Mouse (Mus musculus): Measurements from ENCODE around the gene Sp140. TPM values are rescaled to one million over a fixed set of nuclear protein-coding genes. Genes with fewer than 3 reads are reported as not detected.
A peak's percentile ranks its signal among the peaks of the same experiment; 100 is the strongest.
"Not testable (repeated sequence)": the region's sequence is repeated elsewhere in the genome, so short reads cannot be mapped to it uniquely, and the experiment has no call there.

Sp140 gene
- total RNA-seq (2017) = 151 and 168 TPM in 2 replicates

- not testable (repeated sequence) for ATAC-seq (ENCODE audit: extremely low read depth, insufficient number of reproducible peaks, low FRiP score, poor library complexity, severe bottlenecking)
Observed at GRCm38 (mm10) chr1:85600078-85600477, at the start of gene Sp140. TSS of gene Sp140 (plus strand) at chr1:85600378.

DNA sequence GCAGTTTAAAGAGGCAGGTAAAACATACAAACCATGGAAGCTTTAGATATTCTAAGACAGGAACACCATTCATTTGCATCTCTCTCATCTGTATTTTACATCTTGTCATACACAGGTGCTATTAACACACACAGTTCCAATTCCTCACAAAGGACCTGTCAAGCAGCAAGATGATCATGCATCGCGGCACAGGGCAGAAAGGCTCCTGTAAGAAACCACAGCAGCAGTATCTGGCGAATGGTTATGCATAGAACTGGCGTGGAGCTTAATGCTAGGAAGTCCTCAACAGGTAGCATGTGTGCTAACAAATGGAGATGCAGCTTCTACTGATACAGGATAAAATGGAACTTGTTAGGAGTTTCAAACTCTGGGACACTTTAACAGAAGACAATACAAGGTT, 44.9 kb upstream of the Sp140 start:
- ATAC-seq (ENCODE audit: extremely low read depth, insufficient number of reproducible peaks, low FRiP score, poor library complexity, severe bottlenecking) = not testable (repeated sequence)

GRCm38 (mm10) chr1:85573554-85573953, 26.6 kb upstream of the Sp140 start:
- not testable (repeated sequence) for ATAC-seq (ENCODE audit: extremely low read depth, insufficient number of reproducible peaks, low FRiP score, poor library complexity, severe bottlenecking)

- ATAC-seq (ENCODE audit: extremely low read depth, insufficient number of reproducible peaks, low FRiP score, poor library complexity, severe bottlenecking) = not testable (repeated sequence)
Observed at GRCm38 (mm10) chr1:85575376-85575775, 24.8 kb upstream of the Sp140 start, which contains the start of gene G530012D18Rik. TSS of gene G530012D18Rik (plus strand) at chr1:85575676.

GRCm38 (mm10) chr1:85578372-85579010, 21.7 kb upstream of the Sp140 start:
- ATAC-seq (ENCODE audit: extremely low read depth, insufficient number of reproducible peaks, low FRiP score, poor library complexity, severe bottlenecking) = not testable (repeated sequence)

DNA sequence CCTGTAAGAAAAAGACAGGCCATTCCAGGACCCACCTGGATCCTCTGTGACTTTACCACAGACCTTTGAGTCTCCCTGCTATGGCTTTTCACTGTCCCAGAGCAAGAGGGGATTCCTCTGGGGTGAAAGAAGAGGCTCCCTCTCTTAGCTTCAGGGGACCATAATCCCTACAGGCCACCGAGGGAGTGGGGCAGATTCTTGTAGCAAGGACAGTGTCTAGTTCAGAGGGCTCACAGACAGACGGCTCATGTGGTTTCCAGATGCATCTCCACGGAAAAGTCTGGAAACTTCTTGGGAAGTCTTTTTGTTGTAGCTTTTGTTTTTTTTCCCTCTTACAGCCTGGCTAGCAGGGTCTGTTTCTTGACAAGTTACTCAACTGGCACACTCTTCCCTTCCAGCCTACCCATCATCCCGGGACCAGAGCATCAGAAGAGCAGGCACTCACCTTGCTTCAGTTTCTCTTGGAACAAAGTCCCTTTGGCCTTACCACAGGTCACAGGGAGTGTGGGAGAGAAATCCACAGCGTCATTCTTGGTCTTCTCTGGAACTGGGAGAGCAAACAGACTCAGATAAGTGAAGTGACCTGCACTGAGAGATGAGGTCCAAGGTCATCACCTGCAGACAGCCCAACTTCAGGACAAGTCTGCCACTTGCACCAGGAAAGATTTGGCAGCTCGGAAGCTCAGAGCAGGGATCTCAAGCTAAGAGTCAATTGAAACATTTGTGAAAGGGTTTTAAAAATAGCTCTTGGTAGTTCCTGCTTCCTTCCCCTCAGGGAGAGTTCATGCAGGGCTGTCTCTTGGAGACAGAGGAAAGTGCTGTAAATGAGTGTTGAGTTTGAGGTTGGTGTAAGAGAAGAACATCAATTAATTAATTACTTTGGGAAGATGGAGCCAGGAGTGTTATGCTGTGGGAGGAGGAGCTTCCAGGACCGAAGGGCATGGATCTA, 20.7 kb upstream of the Sp140 start:
- ATAC-seq (ENCODE audit: extremely low read depth, insufficient number of reproducible peaks, low FRiP score, poor library complexity, severe bottlenecking) = 0 out of 2 replicates have a peak, but pooled peaks have one; percentile 19

DNA sequence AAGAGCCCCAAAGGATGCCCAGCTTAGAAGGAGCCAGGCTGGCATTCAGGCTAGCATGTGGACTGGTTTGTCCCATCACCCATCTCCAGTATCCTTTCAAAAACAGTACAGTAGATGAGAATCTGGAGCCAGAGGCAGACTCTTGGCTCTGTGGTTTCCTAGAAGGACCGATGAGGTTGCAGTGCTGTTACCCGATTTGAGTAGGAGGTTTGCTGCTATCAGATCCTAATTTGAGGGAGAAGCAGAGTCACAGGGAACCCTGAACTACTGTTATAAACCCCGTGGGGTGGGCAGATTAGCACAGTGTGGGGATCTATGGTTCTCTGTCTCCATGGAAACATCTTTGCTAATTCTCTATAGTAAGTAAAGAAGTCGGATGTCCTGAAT, 20.0 kb upstream of the Sp140 start:
- ATAC-seq (ENCODE audit: extremely low read depth, insufficient number of reproducible peaks, low FRiP score, poor library complexity, severe bottlenecking) = peak; percentile 36; the same call in 1 of the 2 replicates

GRCm38 (mm10) chr1:85580578-85580977, 19.6 kb upstream of the Sp140 start:
- ATAC-seq (ENCODE audit: extremely low read depth, insufficient number of reproducible peaks, low FRiP score, poor library complexity, severe bottlenecking) = 0 out of 2 replicates have a peak, but pooled peaks have one; percentile 9

DNA sequence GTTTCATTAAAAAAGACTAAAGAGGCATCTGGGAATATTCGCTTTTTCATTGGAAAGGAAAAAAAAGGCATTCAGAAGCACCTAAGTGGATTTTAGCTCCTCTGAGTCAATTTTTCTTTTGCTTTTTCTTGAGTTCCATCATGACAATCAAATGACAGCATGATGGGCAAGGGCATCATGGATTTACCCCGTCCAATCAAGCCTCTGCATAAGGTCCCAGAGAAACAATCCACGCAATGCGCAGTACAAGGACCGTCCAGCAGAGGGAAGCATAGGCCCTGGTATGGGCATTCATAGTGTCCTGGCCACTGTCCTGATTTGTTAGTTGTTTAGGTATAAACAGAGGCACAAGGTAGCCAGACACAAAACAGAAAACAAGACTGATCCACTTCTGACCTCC, 18.7 kb upstream of the Sp140 start:
- ATAC-seq (ENCODE audit: extremely low read depth, insufficient number of reproducible peaks, low FRiP score, poor library complexity, severe bottlenecking) = not testable (repeated sequence)

DNA sequence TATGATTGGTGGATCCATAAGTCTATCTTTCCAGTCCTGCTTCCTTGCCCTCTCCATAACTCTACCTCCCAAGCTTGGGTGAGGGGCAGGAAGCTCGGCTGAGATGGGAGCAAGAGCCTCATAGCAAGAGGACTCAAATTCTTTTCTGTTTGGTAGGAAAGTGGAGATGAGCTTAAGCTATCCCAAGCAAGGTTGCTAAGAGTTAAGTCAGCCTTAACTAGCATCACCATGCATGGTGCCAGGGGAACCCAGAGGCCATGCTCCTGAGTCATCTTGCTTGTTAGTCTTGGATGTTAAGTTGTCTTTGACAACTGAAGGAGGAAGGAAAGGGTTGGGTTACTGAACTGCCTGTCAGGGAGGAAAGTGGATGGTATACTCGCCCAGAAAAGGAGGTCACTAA, 11.5 kb upstream of the Sp140 start:
- ATAC-seq (ENCODE audit: extremely low read depth, insufficient number of reproducible peaks, low FRiP score, poor library complexity, severe bottlenecking) = not testable (repeated sequence)

DNA sequence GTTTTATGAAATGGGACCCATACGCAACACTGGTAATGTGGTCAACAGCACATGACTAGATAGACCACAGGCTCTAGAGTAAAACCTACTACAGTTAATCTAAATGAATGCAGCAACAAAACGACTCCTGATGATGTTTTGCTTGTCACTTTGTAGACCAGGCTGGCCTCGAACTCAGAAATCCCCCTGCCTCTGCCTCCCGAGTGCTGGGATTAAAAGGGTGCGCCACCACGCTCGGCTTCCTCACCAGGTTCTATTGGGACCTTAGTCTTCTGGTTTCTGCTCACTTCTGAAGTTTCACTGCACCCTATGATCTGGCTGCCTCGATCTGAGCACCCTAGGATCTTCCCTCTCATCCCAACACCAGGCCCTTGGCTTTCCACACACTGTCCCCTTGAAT, 7.7 kb upstream of the Sp140 start:
- ATAC-seq (ENCODE audit: extremely low read depth, insufficient number of reproducible peaks, low FRiP score, poor library complexity, severe bottlenecking) = not testable (repeated sequence)

DNA sequence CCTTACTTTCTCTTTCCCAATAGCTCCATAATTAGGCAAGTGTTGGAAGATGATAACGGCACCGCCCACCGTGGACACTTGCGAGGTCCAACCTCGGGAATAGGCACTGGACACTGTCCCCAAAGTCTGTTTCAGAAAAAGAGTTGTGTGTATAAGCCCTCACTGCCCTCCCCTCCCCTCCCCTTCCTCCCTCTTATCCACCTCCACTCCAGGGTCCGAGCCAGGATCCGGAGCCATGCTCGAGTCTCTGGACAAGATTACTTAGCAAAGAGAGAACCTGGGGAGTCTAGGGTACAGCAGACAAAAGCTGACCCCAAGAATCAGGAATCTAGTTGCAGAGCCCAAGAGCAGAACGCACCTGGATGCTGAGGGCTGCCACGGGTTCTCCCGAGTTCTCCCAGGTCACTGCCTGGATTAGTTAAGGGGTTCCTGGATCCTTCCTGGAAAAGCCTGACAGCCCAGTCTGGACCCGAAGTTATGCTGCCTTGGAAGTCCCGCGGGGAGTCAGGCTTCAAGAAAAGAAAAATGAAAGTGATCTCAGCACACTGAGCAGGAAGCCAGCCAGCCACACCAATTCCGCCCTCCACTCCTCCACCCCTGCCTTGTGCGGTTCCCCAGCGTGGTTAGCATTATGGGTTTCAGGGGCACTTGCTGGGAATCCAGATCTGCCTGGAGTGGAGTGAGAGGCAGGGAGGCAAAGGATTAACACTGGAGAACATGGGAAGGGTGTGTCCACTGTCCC, 1.7 kb upstream of the Sp140 start, which contains the start of gene Sp110:
Gene Sp110 (minus strand): TSS at position 547 of the 742 bp plus-strand sequence.
- 0 out of 2 replicates have a peak, but pooled peaks have one; percentile 44 for ATAC-seq (ENCODE audit: extremely low read depth, insufficient number of reproducible peaks, low FRiP score, poor library complexity, severe bottlenecking)

DNA sequence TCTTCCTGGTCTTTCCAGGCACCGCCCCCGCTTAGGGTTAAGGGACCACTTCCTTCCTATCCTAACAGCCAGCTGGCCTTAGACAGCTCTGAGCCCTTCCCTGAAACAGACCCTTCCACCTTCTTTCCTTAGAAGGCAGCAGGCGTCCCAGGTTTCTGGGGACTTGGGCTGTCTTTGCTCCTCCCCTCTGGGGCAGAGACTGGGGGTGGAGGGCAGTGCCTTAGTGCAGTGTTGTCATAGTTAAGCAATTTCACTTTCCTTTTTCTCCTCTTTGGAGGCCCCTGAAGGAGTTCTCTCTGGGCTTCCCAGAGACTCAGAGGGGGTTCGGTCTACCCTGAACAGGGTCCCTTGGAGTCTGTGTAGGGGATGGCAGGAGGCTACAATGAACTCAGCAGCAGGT, 616 bp downstream of the Sp140 start:
- 0 out of 2 replicates have a peak, but pooled peaks have one; percentile 26 for ATAC-seq (ENCODE audit: extremely low read depth, insufficient number of reproducible peaks, low FRiP score, poor library complexity, severe bottlenecking)

DNA sequence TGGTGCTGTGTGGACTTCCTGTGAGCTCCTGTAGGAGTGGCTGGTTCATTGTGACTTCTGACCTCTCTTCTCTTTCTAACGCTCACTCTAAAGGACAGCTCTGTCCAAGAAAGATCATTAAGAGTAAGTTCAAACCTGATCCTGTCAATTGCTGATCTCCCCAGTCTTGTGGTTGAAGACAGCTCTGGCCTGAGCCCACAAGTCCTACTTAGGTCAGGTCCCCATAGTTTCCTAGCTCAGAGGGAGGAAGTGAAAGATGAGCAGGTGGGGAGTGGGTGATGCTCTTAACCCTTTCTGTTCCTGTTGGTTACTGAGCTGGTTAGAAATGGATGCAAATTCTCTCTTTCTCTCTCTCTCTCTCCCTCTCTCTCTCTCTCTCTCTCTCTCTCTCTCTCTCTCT, 4.2 kb downstream of the Sp140 start:
- ATAC-seq (ENCODE audit: extremely low read depth, insufficient number of reproducible peaks, low FRiP score, poor library complexity, severe bottlenecking) = not testable (repeated sequence)

DNA sequence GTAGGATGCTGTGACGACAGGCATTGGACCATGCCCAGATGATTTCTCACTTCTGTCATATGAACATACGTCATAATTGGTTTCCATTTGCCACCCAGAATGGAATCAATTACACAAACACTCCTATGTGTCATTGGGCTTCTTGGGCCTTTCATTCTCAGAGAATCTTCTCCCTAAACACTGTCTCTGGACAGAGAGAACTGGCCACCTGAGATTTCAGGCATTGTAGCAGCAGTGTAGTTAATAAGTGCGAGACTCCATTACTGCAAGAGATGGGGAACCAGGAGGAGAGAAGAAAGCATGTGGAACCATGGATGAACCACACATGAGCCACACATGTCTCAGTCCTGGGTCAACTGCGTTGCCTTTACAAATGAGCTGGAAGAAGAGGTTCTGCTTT, 8.2 kb downstream of the Sp140 start:
- not testable (repeated sequence) for ATAC-seq (ENCODE audit: extremely low read depth, insufficient number of reproducible peaks, low FRiP score, poor library complexity, severe bottlenecking)

DNA sequence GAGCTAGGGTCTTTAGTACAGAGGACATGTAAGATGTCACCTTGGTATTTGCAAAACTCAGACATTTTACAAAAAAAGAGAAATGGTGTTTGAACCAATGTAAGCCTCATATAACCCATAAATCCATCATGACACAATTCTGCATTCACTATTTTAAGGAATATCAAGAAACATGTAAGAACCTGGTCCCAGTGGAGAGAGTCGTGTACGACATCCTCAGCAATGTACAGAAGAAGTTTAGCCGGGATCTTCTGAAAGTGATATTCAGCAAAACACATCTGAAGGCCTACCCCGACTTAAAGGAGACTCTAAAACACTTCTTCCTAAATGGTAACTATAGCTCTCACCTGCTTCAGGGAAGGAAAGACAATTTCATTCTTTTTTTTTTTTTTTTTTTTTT, 10.4 kb downstream of the Sp140 start:
- ATAC-seq (ENCODE audit: extremely low read depth, insufficient number of reproducible peaks, low FRiP score, poor library complexity, severe bottlenecking) = not testable (repeated sequence)

DNA sequence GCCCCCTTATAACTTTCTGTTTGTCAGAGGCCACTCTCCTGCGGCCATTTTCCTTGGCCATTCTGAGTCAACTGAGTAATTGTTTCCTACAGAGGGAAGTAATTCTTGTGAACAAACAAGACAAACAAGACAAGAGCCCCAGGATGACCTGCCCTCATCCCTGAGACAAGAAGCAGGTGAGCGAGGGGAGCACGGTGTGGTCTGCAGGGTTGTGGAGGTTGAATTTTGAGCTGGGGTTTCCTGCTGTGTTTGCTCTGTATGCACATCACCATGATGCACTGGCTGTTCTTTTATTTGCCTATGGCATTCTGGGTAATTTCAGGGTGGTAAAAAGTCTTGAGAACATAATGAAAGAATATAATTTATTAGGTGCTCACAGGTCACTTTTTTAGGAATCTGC, 14.9 kb downstream of the Sp140 start:
- not testable (repeated sequence) for ATAC-seq (ENCODE audit: extremely low read depth, insufficient number of reproducible peaks, low FRiP score, poor library complexity, severe bottlenecking)

DNA sequence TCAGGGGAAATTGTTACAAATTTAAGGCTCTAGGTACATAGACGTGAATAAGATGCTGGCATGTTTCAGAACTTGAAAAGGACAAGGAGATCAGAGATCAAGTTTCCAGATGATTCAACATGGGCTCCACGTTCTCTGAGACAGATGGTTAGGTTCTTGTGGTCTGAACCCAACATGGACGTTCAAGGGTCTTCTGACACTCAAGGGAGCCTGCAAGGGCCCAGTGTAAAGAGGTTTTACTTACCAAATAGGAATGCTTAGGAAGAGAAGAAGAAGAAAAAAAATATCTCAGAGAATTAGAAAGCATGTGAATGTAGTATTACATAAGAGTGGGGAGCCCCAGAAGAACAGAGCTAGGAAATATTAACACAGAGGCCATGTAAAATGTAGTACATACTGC, 15.6 kb downstream of the Sp140 start:
- not testable (repeated sequence) for ATAC-seq (ENCODE audit: extremely low read depth, insufficient number of reproducible peaks, low FRiP score, poor library complexity, severe bottlenecking)

GRCm38 (mm10) chr1:85617161-85617560, 17.0 kb downstream of the Sp140 start:
- ATAC-seq (ENCODE audit: extremely low read depth, insufficient number of reproducible peaks, low FRiP score, poor library complexity, severe bottlenecking) = not testable (repeated sequence)
